Mouse (Mus musculus) liver, adult (tissue): ENCODE data around the gene Cdk5rap3.

Source experiments
- GATA4 ChIP-seq: IDR thresholded peaks from 2 replicates; pipeline ENCODE4 v1.6.1; 2014; ENCODE audit warnings: mild to moderate bottlenecking, low read length; ENCODE audit not compliant: insufficient replicate concordance

Cdk5rap3 gene

GRCm38 (mm10) chr11:96925469-96926148, 9.3 kb upstream of the Cdk5rap3 start:
- TF ChIP-seq GATA4 = no peak

GRCm38 (mm10) chr11:96924861-96925260, 8.6 kb upstream of the Cdk5rap3 start:
- TF ChIP-seq GATA4 = no peak

- no peak for TF ChIP-seq GATA4
Observed at GRCm38 (mm10) chr11:96919003-96919402, 2.7 kb upstream of the Cdk5rap3 start.

GRCm38 (mm10) chr11:96917415-96917814, 1.1 kb upstream of the Cdk5rap3 start:
- no peak for TF ChIP-seq GATA4

- TF ChIP-seq GATA4 = no peak
Observed at GRCm38 (mm10) chr11:96916885-96917396, 645 bp upstream of the Cdk5rap3 start.

GRCm38 (mm10) chr11:96912682-96913081, 3.6 kb downstream of the Cdk5rap3 start:
- no peak for TF ChIP-seq GATA4

- TF ChIP-seq GATA4 = no peak
Observed at GRCm38 (mm10) chr11:96910003-96910402, 6.3 kb downstream of the Cdk5rap3 start.

DNA sequence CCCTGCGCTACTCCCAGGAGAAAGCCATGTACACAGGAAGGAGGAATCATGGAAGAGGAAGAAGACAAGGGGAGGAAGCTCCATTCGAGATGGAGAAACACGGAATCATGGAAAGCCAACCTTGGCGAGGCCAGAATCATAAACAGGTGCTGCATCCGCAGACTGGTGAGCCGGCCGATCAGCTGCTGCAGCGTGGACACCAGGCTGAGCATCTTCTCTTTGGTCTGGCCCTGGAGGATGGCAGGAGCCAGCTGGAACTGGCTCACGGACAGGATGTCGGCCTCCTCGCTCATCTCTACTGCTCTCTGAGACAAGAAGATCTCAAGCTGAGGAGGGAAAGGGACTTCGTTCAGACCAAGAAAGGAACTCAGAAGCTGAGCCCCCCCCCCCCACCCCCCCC, 7.7 kb downstream of the Cdk5rap3 start:
- TF ChIP-seq GATA4 = no peak

- TF ChIP-seq GATA4 = no peak
Observed at GRCm38 (mm10) chr11:96906431-96907161, 9.7 kb downstream of the Cdk5rap3 start.

DNA sequence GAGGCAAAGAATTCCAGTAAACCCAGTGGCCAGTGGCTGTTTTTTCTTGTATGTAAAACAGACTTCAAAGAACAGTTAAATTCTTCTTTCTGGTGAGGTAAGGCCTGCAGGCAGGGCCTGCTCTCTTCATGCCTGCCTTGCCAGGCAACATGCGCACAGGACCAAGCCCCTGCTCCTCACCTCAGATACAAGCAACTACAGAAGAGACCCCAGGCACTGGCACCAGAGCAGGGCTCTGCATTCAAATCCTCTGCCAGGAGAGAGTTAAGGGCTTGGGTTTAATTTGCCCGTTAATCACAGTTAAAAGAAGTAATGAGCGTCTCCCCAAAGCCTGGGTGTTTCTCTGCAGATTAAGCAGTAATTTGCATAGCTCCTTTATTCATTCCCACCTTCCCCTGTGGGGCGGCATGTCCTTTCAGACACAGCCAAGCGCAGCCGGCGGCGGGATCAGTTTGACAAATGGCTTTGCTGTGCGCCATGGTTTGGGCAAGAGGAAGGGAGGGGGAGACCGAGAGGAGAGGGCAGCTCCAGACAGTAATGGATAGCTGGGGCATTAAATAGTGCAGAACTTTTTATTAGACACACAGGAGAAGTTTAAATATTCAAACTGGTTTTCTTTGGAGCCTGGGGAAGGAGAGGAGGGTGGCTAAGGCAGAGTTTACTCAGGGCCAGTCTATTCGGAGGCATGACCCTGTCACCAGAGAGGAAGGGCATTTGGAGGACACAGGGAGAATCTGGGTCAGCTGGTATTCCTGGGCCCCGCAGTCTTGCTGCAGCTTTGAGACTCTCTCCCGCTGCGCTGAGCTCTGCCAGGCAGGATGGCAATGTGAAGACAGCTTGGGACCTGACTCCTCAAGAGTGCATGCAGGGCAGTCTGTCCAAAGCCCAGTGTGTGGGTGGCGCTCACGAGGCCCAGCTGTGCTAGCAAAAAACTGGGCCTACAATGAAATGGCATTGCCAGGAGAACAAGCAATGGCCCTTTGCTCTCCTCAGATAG, 13.4 kb downstream of the Cdk5rap3 start:
- no peak for TF ChIP-seq GATA4

DNA sequence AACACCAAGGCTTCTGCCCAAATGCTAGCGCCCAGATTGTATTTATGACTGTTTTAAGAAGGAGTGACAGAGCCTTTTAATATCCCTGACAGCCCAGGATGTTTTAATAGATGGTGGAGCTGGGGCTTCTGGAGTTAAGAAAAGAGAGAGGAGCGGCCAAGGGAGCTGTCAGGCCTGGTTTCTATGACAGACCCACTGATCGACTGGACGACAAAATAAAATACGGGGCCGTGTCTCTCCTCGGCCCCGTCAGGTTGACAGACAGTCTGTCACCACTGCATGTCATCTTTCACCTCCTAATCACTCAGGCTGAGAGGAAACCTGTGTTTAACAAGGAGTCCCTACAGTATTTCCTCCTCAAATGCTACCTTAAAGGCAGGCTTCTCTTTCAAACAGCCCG, 15.0 kb downstream of the Cdk5rap3 start:
- no peak for TF ChIP-seq GATA4

DNA sequence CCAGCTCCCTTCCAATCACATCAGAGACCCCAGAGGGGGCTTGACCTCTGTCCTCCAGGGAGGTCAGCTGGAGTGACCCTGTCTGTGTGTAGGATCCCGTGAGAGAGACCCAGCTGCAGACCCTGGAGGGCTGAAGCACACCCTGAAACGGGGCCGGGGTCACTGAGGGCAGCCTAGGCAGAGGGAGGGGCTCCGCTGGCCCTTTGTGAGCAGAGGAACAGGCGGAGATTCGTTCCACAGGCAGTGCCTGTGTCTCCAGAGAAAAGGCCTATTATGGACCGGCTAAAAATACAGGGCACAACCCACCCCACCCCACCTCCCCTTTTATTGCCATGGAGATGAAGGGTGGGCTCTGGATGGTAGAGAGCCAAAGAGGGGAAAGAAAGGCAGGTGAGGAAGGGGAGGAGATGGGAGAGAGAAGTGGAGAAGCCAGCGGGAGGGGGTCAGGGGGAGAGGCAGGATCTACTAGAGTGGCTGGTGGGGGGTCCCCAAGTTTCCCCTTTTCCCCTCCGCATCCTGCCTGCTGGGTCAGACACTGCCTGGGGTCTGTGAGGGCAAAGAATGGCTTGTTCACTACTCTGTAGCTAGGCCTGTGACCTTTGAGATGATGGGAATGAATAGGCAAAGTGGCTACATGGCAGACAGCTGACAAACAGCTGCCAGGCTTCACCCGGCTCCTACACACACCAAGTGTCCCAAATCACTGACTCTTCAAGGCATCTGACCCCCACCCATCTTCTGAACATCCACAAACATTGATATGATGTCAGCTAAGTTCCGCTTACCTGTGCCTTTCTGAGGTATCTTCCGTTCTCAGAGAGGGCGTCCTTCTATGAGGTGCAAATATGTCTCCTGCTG, 16.6 kb downstream of the Cdk5rap3 start:
- no peak for TF ChIP-seq GATA4

GRCm38 (mm10) chr11:96895886-96896285, 20.4 kb downstream of the Cdk5rap3 start:
- TF ChIP-seq GATA4 = no peak

DNA sequence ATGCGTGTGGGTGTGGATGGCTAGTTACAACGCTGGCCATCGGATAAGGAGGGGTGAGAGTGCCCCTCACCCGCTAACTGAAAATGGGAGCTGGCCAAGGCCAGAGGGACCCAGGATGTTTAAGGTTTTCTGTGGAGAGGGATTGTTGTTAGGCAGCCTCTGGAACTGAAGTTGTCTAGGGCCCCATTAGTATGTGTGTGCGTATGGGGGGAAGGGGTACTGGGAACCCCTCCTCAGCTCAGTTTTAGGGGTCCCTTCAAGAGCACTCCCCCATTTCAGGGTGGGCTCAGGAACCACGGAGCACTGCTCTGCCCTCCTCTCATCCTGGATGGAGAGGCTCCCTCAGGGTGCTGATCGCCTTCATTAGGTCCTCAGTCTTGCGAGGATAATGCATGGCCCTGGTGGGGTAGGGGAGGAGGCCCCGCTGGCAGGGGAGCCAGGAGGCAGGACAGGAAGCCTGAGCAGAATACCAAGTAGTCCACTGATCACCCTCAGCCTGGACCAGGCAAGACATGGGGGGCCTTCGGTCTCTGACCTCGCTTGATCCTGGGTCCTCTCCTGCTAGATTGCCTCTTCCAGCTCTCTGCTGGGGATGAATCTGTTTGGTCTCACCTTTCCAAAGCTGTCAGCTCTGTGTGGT, 23.0 kb downstream of the Cdk5rap3 start:
- TF ChIP-seq GATA4 = no peak
